Mouse (Mus musculus): ENCODE data around the gene Dhx15. TPM values are rescaled to one million over a fixed set of nuclear protein-coding genes. Genes with fewer than 3 reads are reported as not detected.

Gene Dhx15
- polyA plus RNA-seq, 1 experiment from 2014 or later = 96.9 TPM

DNA sequence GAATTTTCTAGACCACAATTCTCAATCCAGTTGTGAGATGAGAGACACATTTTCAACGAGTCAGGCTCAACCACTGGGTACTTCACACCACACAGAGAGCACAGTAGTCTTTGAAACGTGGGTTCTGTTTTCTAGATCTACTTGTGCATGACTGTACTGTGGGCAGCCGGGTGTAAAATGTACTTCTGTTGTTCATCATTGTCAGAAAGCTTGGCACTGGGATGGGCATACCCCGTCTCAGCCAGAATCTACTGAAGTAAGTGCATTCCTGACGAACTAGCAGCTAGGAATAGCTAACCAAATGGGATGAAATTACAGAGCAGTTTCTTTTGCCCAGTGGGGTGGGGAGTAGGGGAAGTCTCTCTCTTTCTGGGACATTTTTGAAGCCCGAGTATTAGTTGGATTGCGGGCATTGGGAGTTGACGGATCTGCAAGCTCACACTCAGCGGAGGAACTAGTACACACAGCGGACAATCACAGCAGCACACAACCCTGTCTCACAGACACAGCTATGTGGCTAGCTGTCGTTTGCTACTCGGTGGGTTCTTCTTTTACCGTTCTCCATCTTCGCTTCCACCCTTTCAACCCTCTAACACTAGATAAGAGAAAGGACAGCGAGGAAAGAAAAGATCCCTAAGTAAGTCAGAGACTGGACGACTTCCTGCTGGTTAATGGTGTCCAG, 54.7 kb downstream of the Dhx15 start:
- DNase-seq (ENCODE audit: low spot score) = no peak
- H3K27me3 ChIP-seq (ENCODE audit: control insufficient read depth, insufficient read depth, low read length) = no peaks in the 10 kb centered on the region

DNA sequence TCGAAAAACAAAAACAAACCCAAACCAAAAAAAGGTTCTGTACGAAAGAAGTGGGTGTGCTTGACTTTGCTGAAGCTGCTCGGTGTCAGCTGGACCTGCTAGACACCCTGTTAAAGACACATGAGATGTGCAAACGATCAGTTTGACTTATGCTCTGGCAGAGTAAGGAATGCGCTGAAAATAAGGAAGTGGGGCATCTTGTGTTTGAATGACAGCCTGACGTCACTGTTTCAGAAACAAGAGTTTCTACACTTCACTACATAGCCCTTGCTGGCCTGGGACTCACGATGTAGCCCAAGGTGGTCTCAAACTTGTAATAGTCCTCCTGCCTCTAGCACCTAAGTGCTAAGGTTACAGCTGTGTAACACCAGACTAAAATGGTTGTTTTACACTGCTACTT, 57.5 kb downstream of the Dhx15 start:
- DNase-seq (ENCODE audit: low spot score) = no peak
- Histone ChIP-seq H3K4me3 (ENCODE audit: low read depth, low read length) (no peak overlapping the region), H3K27me3 (ENCODE audit: control insufficient read depth, insufficient read depth, low read length) (no peaks in the 10 kb centered on the region), H3K4me1 (ENCODE audit: control insufficient read depth, insufficient read depth, low read length) (no peaks in the 10 kb centered on the region), H3K9me3 (ENCODE audit: control insufficient read depth, low read length) (no peaks in the 10 kb centered on the region), H3K36me3 (ENCODE audit: control insufficient read depth, insufficient read depth, low read length) (no peaks in the 10 kb centered on the region; the same call in 1 of the 2 replicates), H3K9ac (ENCODE audit: low read length) (no peak overlapping the region), H3K4me2 (ENCODE audit: low read depth) (no peak overlapping the region), H3K27ac (ENCODE audit: low read depth, low read length) (no peak overlapping the region)
- no peak for ATAC-seq (ENCODE audit: insufficient read depth, low FRiP score, low TSS enrichment)
- WGBS = 94% methylated on average over 7 of the region's 7 CpGs

More for the DNA sequence above, 54.7 kb downstream of the Dhx15 start:
- no peaks in the 10 kb centered on the region for H3K4me1 ChIP-seq (ENCODE audit: control insufficient read depth, insufficient read depth, low read length)
- H3K27ac ChIP-seq (ENCODE audit: low read depth, low read length) = no peak overlapping the region
- no peak for ATAC-seq (ENCODE audit: insufficient read depth, low FRiP score, low TSS enrichment)
- H3K4me2 ChIP-seq (ENCODE audit: low read depth) = no peak overlapping the region
- 85% methylated on average over 16 of the region's 16 CpGs for WGBS
- no peak overlapping the region for H3K4me3 ChIP-seq (ENCODE audit: low read depth, low read length)
- no peak overlapping the region for H3K9ac ChIP-seq (ENCODE audit: low read length)
- H3K9me3 ChIP-seq (ENCODE audit: control insufficient read depth, low read length) = no peaks in the 10 kb centered on the region
- H3K36me3 ChIP-seq (ENCODE audit: control insufficient read depth, insufficient read depth, low read length) = no peaks in the 10 kb centered on the region; the same call in 1 of the 2 replicates

DNA sequence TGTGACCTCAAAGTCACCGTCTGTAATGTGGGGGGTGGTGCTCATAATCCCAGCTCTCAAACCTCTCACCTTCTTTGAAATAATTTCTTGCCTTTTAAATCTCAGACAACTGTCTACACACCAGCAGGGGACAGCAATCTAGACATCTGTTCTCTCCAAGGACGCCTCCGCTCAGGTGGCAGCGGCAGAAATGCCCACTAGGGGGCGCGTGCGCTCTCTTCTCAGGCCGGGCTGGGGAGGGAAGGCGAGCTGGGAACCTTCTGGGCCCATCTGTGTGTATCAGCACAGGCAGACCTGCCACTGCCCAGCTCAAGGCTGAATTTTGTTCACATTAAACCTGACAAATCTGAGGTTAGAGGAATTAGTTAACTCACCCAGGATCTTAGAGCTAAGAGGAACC, 58.2 kb downstream of the Dhx15 start:
- Histone ChIP-seq H3K4me3 (ENCODE audit: low read depth, low read length) (no peak overlapping the region), H3K9me3 (ENCODE audit: control insufficient read depth, low read length) (no peaks in the 10 kb centered on the region), H3K4me1 (ENCODE audit: control insufficient read depth, insufficient read depth, low read length) (no peaks in the 10 kb centered on the region), H3K4me2 (ENCODE audit: low read depth) (no peak overlapping the region), H3K27me3 (ENCODE audit: control insufficient read depth, insufficient read depth, low read length) (no peaks in the 10 kb centered on the region), H3K27ac (ENCODE audit: low read depth, low read length) (no peak overlapping the region), H3K9ac (ENCODE audit: low read length) (no peak overlapping the region), H3K36me3 (ENCODE audit: control insufficient read depth, insufficient read depth, low read length) (no peaks in the 10 kb centered on the region)
- 18% methylated on average over 9 of the region's 9 CpGs for WGBS
- peak; percentile 62; the same call in 1 of the 2 replicates for ATAC-seq (ENCODE audit: insufficient read depth, low FRiP score, low TSS enrichment)
- DNase-seq (ENCODE audit: low spot score) = peak; percentile 76

DNA sequence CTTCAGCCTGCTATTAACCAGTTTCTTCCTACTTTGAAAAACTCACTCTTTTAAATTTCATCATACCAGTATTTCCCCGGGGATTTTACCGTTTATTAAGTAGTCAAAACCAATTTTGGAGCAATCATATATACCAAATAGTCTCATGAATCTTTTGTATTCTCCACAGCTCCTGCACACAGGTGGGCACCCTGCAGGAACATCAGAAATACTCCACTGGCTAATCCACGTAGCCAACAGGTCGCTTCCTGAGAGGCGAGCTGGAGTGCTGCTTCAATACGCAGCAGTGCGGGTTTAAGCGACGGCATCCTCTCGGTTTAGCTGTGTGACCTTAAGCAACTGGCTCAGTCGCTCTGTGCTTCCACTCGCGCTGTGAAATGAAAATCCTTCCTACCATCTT, 58.9 kb downstream of the Dhx15 start:
- DNase-seq (ENCODE audit: low spot score) (no peak), ATAC-seq (ENCODE audit: insufficient read depth, low FRiP score, low TSS enrichment) (no peak)
- no peaks in the 10 kb centered on the region for H3K27me3 ChIP-seq (ENCODE audit: control insufficient read depth, insufficient read depth, low read length)
- H3K4me3 ChIP-seq (ENCODE audit: low read depth, low read length) = no peak overlapping the region
- H3K9ac ChIP-seq (ENCODE audit: low read length) = no peak overlapping the region
- H3K27ac ChIP-seq (ENCODE audit: low read depth, low read length) = no peak overlapping the region
- no peaks in the 10 kb centered on the region for H3K36me3 ChIP-seq (ENCODE audit: control insufficient read depth, insufficient read depth, low read length)
- H3K4me2 ChIP-seq (ENCODE audit: low read depth) = no peak overlapping the region
- H3K4me1 ChIP-seq (ENCODE audit: control insufficient read depth, insufficient read depth, low read length) = no peaks in the 10 kb centered on the region
- H3K9me3 ChIP-seq (ENCODE audit: control insufficient read depth, low read length) = no peaks in the 10 kb centered on the region
- WGBS = 90% methylated on average over 13 of the region's 13 CpGs

DNA sequence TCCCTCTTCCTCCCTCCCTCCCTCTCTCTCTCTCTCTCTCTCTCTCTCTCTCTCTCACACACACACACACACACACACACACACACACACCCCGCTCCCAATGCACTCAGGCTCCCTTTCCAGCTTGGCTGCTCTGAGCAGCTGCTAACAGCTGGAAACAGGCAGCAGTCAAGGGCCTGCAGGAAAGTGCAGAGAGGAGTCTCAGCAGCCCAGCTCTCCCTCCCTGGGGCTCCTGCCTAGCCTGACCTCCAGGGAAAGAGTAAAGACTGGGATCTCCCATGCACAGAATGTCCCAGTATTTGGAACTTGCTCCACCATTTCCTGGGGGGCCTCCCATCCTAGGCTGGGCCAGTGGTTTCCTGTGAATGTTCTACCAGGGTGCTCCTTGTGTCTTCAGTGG, 59.8 kb downstream of the Dhx15 start:
- no peak overlapping the region for H3K4me2 ChIP-seq (ENCODE audit: low read depth)
- ATAC-seq (ENCODE audit: insufficient read depth, low FRiP score, low TSS enrichment) (no peak), DNase-seq (ENCODE audit: low spot score) (no peak)
- H3K9ac ChIP-seq (ENCODE audit: low read length) = no peak overlapping the region
- H3K4me1 ChIP-seq (ENCODE audit: control insufficient read depth, insufficient read depth, low read length) = no peaks in the 10 kb centered on the region
- H3K27ac ChIP-seq (ENCODE audit: low read depth, low read length) = no peak overlapping the region
- H3K4me3 ChIP-seq (ENCODE audit: low read depth, low read length) = no peak overlapping the region
- no peaks in the 10 kb centered on the region for H3K27me3 ChIP-seq (ENCODE audit: control insufficient read depth, insufficient read depth, low read length)
- no peaks in the 10 kb centered on the region for H3K9me3 ChIP-seq (ENCODE audit: control insufficient read depth, low read length)
- WGBS = 83% methylated on average over 1 of the region's 1 CpGs
- no peaks in the 10 kb centered on the region for H3K36me3 ChIP-seq (ENCODE audit: control insufficient read depth, insufficient read depth, low read length)

DNA sequence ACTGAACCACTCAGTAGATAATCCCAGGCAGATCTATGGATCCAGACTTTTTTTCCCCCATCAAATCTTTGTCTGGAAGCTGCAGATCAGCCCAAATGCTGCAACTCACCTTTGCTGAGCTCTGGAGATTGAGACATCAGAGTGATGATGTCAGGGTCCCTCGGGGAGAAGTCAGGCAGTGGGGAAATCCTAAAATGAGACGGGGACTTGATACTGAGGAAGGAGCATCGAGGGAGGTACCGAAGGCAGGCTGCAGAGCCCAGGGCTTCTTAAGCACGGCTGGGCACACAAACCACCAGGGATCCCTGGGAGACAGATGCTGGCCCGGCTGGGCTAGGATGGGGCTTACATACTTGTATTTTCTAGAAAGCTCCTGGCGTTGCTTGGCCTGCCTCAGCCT, 64.1 kb downstream of the Dhx15 start:
- 70% methylated on average over 7 of the region's 7 CpGs for WGBS
- no peak overlapping the region for H3K4me2 ChIP-seq (ENCODE audit: low read depth)

DNA sequence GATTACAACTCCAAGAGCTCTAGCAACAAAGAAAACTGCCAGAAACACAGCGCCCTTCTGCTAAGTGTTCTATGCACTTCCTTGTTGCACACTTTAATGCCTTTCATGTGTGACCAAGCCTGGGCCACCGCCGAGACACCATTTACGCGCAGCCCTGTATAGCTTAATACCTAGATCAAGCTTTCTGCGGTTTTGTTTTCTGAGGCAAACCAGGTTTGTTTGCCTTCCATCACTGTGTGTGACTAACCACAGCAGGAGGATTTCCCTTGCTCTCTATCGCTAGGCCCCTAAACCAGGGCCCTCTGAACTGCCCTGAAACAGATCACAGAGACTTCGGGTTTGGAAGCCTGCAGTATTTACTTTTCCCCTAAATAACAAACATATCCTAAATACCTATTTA, 64.5 kb downstream of the Dhx15 start:
- Histone ChIP-seq H3K27me3 (ENCODE audit: control insufficient read depth, insufficient read depth, low read length) (no peaks in the 10 kb centered on the region), H3K9ac (ENCODE audit: low read length) (no peak overlapping the region), H3K4me3 (ENCODE audit: low read depth, low read length) (no peak overlapping the region), H3K36me3 (ENCODE audit: control insufficient read depth, insufficient read depth, low read length) (no peaks in the 10 kb centered on the region), H3K27ac (ENCODE audit: low read depth, low read length) (no peak overlapping the region), H3K9me3 (ENCODE audit: control insufficient read depth, low read length) (no peaks in the 10 kb centered on the region), H3K4me2 (ENCODE audit: low read depth) (no peak overlapping the region), H3K4me1 (ENCODE audit: control insufficient read depth, insufficient read depth, low read length) (no peaks in the 10 kb centered on the region)
- ATAC-seq (ENCODE audit: insufficient read depth, low FRiP score, low TSS enrichment) = no peak
- DNase-seq (ENCODE audit: low spot score) = no peak
- 81% methylated on average over 8 of the region's 8 CpGs for WGBS

More for the DNA sequence above, 64.1 kb downstream of the Dhx15 start:
- DNase-seq (ENCODE audit: low spot score) (no peak), ATAC-seq (ENCODE audit: insufficient read depth, low FRiP score, low TSS enrichment) (no peak)
- Histone ChIP-seq H3K9me3 (ENCODE audit: control insufficient read depth, low read length) (no peaks in the 10 kb centered on the region), H3K4me1 (ENCODE audit: control insufficient read depth, insufficient read depth, low read length) (no peaks in the 10 kb centered on the region), H3K27ac (ENCODE audit: low read depth, low read length) (no peak overlapping the region), H3K4me3 (ENCODE audit: low read depth, low read length) (no peak overlapping the region), H3K36me3 (ENCODE audit: control insufficient read depth, insufficient read depth, low read length) (no peaks in the 10 kb centered on the region), H3K27me3 (ENCODE audit: control insufficient read depth, insufficient read depth, low read length) (no peaks in the 10 kb centered on the region), H3K9ac (ENCODE audit: low read length) (no peak overlapping the region)

DNA sequence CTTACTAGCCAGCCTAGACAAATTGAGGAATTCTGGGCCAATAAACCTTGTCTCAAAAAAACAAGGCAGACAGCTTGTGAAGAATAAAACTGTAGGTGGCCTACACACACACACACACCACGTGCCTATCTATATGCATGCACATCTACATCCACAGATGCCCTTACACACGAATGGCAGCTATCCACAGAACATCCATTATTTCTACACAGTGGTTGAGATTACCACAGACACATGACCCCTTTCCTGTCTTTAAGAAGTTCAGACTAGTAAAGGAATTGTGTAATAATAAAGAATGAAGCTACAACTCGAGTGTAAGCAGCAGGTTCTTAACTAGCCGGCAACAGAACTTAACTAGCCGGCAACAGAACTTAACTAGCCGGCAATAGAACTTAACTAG, 68.2 kb downstream of the Dhx15 start:
- no peak for ATAC-seq (ENCODE audit: insufficient read depth, low FRiP score, low TSS enrichment)
- Histone ChIP-seq H3K4me2 (ENCODE audit: low read depth) (no peak overlapping the region), H3K4me3 (ENCODE audit: low read depth, low read length) (no peak overlapping the region), H3K9ac (ENCODE audit: low read length) (no peak overlapping the region), H3K9me3 (ENCODE audit: control insufficient read depth, low read length) (no peaks in the 10 kb centered on the region), H3K36me3 (ENCODE audit: control insufficient read depth, insufficient read depth, low read length) (no peaks in the 10 kb centered on the region), H3K27ac (ENCODE audit: low read depth, low read length) (no peak overlapping the region), H3K27me3 (ENCODE audit: control insufficient read depth, insufficient read depth, low read length) (no peaks in the 10 kb centered on the region), H3K4me1 (ENCODE audit: control insufficient read depth, insufficient read depth, low read length) (no peaks in the 10 kb centered on the region)
- no peak for DNase-seq (ENCODE audit: low spot score)
- 79% methylated on average over 6 of the region's 6 CpGs for WGBS

DNA sequence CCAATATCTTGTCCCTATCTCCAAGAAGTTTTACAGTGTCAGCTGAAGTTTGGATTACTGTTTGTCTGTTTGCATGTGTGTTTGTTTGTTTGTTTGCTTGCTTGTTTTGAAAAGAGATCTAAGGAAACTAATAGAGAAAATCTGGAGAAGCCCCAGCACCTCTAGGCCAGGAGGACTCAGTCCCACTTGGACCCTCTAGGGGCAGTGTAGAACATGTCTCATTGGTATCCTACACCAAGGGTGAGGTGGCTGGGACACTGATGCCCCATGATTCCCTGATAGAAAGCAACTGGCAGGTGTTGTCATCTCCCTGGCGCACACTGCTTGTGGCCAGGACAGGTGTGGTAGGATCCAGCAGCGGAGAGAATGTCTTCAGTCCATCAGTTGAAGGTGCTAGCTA, 70.5 kb downstream of the Dhx15 start:
- no peaks in the 10 kb centered on the region for H3K36me3 ChIP-seq (ENCODE audit: control insufficient read depth, insufficient read depth, low read length)
- WGBS = 69% methylated on average over 2 of the region's 2 CpGs
- no peak for ATAC-seq (ENCODE audit: insufficient read depth, low FRiP score, low TSS enrichment)

More for the DNA sequence above, 70.5 kb downstream of the Dhx15 start:
- Histone ChIP-seq H3K27me3 (ENCODE audit: control insufficient read depth, insufficient read depth, low read length) (peaks cover 4% of the 10 kb centered on the region), H3K9ac (ENCODE audit: low read length) (no peak overlapping the region), H3K9me3 (ENCODE audit: control insufficient read depth, low read length) (no peaks in the 10 kb centered on the region), H3K4me1 (ENCODE audit: control insufficient read depth, insufficient read depth, low read length) (peaks cover 4% of the 10 kb centered on the region; the same call in 1 of the 2 replicates), H3K4me2 (ENCODE audit: low read depth) (no peak overlapping the region), H3K27ac (ENCODE audit: low read depth, low read length) (no peak overlapping the region), H3K4me3 (ENCODE audit: low read depth, low read length) (no peak overlapping the region)
- no peak for DNase-seq (ENCODE audit: low spot score)
